Mouse (Mus musculus) cortical plate, adult 2 months (tissue): ENCODE measurements around the gene Slc18a3. TPM values are rescaled to one million over a fixed set of nuclear protein-coding genes. Genes with fewer than 3 reads are reported as not detected.
A peak's percentile ranks its signal among the peaks of the same experiment; 100 is the strongest.

Source experiments
- H3K27ac ChIP-seq: fragments of 200-500 bp; 2 replicates; pipeline ENCODE4 v1.5.1; 2012; ENCODE audit warnings: low read length, control low read depth, inconsistent platforms; ENCODE audit not compliant: insufficient read depth
- H3K4me1 ChIP-seq: fragments of 200-500 bp; 2 replicates; pipeline ENCODE4 v1.6.1; 2011; ENCODE audit warnings: low read length; ENCODE audit not compliant: control insufficient read depth, insufficient read depth
- H3K4me3 ChIP-seq: fragments of 200-500 bp; 2 replicates; pipeline ENCODE4 v1.5.1; 2011; ENCODE audit warnings: mild to moderate bottlenecking, low read length, control low read depth; ENCODE audit not compliant: insufficient read depth
- CTCF ChIP-seq: fragments of 200-500 bp; IDR thresholded peaks from 2 replicates; pipeline ENCODE4 v1.5.1; 2011; ENCODE audit warnings: mild to moderate bottlenecking, control low read depth, low read length; ENCODE audit not compliant: insufficient read depth; ENCODE audit errors: extremely low read depth
- POLR2A ChIP-seq: fragments of 200-500 bp; IDR thresholded peaks from 2 replicates; pipeline ENCODE4 v1.6.1; 2011; ENCODE audit warnings: mild to moderate bottlenecking, low read length, control low read depth; ENCODE audit not compliant: insufficient read depth; ENCODE audit errors: extremely low read depth
- polyA plus RNA-seq: library from polyadenylated mRNA; depleted of rRNA; stranded (reverse); fragments of >200 nt; gene quantifications from 2 replicates; pipeline ENCODE4 v1.2.3, GENCODE M21; 2012; rRNA removed

Gene Slc18a3
- 0.32 and 0.75 TPM in 2 replicates for polyA plus RNA-seq

DNA sequence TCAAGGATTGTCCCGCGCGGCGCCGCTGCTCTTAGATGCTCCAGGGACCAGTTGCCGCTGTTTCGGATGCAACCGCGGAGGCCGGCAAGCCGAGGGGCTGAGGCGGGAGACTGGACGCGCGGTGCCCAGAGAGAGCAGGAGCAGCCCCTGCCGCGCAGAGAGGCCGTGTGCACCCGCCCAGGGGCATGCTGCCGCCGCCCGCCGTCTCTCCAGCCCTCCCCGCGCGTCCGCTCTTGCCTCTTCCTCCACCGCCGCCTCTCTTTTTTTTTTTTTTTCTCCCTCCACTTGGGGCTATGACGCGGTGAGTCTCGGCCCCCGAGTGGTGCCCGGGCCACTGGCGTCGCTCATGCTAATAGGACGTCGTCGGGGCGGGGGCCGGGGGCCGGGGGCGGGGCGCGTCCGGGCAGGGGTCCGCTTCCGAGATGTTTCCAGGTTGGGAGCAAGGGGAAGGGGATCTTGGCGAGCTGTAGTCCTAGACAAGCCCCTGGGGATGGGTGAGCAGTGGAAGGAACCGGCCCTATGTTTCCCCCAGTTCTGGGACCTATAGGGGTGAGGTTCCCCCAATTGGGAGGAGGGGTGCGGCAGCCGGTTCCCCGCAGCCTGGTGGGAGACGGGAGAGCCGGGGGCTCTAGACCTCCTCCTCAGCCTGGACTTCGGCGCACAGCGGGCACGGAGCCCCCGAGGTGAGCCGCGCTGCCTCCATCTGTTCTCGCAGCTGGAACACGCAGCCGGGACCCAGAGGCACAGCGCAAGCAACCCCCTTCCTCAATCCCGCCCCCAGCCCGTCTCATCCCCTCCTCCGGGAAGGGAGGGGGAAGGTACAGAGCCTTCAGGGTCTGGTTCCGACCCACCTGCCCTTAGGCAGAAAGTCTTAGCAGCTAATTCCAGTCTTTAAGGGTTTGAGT lies at the start of gene Slc18a3:
Slc18a3 (minus strand) TSS at position 250 of the 905 bp plus-strand sequence.
- Histone ChIP-seq H3K4me3 (no peak within 1 kb of the TSS), H3K27ac (no peak within 1 kb of the TSS), H3K4me1 (no peaks in the 10 kb centered on the region)
- TF ChIP-seq CTCF (no peak), POLR2A (no peak)

DNA sequence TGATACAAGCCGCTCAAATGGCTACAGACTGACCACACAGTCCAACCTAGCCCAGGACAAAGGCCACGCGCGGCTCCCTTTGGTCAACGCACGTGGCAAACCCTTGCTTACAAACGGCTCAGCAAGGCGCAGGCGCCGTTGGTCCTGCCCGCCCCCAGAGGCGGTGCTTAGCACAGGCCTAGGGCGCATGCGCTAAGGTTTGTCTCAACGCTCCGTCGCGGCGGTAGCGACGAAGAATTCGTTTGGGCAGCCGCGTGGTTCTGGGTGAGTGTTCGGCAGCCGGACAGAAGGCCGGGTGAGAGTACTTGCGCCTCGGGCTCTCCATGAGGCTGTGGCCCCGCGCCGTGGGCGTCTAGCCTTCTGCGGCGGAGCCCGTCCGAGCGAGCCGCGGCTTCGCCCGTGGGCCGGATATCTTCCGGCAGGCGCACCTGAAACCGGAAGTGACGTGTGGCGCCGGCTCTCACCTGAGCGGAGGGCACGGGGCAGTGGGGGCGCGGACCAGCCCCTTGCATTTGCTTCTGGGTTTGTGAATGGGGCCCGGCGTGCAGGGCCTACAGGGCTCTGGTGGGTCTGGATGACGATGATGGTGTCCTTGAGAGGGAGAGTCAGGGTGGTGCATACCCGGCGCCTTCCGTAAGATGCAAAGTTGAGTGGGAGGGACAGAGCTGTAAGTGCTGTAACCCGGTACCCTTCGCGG lies 48.8 kb upstream of the Slc18a3 start, which contains the start of gene Ercc6:
Ercc6 (plus strand) TSS at position 186 of the 697 bp plus-strand sequence.
- H3K4me1 ChIP-seq = peaks cover 2% of the 10 kb centered on the region; the same call in 1 of the 2 replicates
- H3K4me3 ChIP-seq = peak within 1 kb of the TSS; percentile 69
- peak within 1 kb of the TSS; percentile 51; the same call in 1 of the 2 replicates for H3K27ac ChIP-seq
- TF ChIP-seq POLR2A (peak; percentile 94), CTCF (no peak)

DNA sequence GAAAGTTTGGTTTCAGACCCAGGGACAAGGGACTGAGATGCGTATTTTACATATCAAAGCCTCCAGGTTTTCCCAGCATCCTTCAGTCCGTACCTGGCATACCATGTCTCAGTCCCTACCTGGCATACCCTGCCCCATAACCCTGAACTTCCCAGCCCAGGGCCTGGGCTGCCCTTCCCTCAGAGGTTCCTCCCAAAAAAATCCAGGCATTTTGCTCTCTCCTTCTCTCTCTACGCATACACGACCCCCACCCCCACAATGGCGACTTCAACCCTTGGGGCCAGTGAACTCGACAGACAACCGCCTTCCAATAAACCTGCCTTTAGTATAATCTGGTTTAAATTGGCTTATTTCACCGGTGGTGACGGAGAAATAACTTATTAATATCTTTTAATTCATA lies 48.3 kb upstream of the Slc18a3 start:
- TF ChIP-seq CTCF (no peak), POLR2A (no peak)
- peaks cover 2% of the 10 kb centered on the region; the same call in 1 of the 2 replicates for H3K4me1 ChIP-seq
- H3K4me3 ChIP-seq = peak overlapping the region; percentile 69
- no peak overlapping the region for H3K27ac ChIP-seq

DNA sequence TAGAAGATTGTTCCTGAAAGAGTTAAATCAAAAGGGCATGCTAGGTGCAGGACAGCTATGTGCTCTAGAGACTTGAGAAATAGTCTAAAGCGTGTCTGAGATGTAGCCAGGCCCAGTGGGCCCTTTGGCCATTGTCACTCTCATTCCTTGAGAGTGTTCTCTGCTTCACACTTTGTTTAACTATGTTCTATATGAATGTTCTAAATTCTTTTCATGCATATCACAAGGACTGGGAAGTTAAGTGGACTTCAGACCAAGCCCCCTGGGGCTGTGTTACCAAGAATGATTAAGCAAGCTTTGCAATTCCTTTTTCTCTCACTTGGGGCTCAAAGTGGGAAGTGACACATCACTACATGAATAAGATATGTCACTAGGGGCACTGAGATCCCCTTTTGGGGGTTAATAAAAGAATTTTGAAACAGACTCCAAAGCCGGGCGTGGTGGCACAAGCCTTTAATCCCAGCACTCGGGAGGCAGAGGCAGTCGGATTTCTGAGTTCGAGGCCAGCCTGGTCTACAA lies 44.9 kb upstream of the Slc18a3 start:
- TF ChIP-seq CTCF = no peak
- TF ChIP-seq POLR2A = no peak
- H3K27ac ChIP-seq = no peak overlapping the region
- no peak overlapping the region for H3K4me3 ChIP-seq
- H3K4me1 ChIP-seq = no peaks in the 10 kb centered on the region

DNA sequence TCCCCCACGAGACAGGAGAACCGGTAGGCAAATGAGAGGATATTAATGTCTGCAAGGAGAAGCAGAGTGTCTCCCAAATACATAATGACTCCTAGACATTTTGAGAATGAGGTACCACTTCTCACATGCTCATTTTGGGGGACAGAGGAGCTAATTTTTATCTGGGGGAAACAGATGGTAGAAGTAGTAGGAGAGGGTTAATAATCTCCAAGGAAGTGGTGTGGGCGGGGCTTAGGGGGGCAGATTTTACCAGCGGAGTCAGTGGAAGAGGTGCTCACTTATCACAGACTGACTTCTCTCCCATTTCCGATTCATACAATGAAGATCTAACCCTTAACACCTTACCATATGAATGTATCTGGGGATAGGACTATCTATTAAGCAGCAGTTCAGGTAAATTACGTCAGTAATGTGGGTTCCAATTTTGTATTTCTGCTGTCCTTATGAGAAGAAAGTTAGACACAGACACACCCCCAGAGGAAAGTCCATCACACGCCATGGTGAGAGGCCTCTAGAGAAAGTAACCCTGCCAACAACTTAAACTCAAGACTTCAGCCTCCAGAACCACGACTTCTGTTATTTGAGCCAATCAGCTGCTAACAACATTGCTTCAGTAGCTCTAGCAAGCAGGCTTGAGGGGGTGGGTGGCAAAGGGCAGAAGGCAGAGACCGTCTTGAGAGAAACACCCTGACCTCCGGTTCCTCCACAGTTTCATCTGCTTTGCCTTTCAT lies 43.6 kb upstream of the Slc18a3 start:
- H3K4me3 ChIP-seq = no peak overlapping the region
- no peak overlapping the region for H3K27ac ChIP-seq
- H3K4me1 ChIP-seq = no peaks in the 10 kb centered on the region
- TF ChIP-seq CTCF (no peak), POLR2A (no peak)

DNA sequence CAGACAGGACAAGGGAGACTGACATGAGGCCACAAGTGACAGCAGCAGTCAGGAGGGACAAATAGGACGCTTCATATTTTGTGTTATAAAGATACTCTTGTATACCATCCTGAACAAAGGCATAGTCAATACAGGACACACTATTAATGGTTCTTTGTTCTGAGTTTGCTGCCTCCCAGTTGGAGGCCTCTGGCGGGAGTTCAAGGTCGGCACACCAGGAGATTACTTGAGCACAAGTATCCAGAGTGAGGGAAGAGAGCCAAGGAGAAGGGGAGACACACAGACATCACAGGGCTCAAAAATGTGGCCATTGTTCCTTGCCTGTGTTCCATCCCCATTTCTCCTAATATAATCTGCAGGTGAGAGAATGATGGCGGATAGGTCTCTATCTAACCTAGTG lies 42.6 kb upstream of the Slc18a3 start:
- Histone ChIP-seq H3K27ac (no peak overlapping the region), H3K4me1 (no peaks in the 10 kb centered on the region), H3K4me3 (no peak overlapping the region)
- TF ChIP-seq CTCF (no peak), POLR2A (no peak)

DNA sequence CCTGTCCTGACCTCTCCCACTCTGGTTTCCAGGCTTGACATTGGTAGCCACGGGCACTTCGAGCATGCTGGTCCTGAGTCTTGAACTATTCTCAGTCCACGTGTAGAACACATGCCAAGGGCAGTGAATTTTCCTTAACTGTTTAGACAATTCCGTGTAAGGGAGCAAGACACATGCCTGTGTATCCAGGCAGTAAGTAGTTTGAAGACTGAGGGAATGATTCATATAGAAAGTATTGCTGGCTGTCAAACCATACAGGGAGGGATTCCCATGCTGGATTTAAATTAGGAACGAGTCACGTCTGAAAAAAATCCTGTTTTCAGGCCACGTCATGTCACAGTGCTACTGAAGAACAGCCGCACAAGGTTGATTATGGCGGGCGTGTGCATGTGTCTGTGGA lies 41.7 kb upstream of the Slc18a3 start:
- no peak for TF ChIP-seq POLR2A
- no peak for TF ChIP-seq CTCF
- no peak overlapping the region for H3K27ac ChIP-seq
- no peaks in the 10 kb centered on the region for H3K4me1 ChIP-seq
- no peak overlapping the region for H3K4me3 ChIP-seq

DNA sequence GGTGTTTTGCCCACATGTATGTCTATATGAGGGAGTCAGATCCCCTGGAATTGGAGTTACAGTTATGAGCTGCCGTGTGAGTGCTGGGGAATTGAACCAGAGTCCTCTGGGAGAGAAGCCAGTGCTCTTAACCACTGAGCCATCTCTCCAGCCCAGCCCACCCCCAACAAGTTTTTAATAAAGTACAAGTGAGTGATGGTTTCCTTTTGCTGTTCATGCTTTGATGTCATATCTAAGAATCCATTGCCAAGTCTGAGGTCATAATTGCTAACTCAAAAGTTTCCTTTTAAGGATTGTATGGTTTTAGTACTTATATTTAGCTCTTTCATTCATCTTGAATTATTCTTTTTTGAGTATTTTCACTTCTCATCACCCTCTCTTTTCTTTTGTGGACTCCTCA lies 39.2 kb upstream of the Slc18a3 start:
- Histone ChIP-seq H3K4me3 (no peak overlapping the region), H3K27ac (no peak overlapping the region), H3K4me1 (no peaks in the 10 kb centered on the region)
- TF ChIP-seq POLR2A = no peak
- TF ChIP-seq CTCF = no peak

DNA sequence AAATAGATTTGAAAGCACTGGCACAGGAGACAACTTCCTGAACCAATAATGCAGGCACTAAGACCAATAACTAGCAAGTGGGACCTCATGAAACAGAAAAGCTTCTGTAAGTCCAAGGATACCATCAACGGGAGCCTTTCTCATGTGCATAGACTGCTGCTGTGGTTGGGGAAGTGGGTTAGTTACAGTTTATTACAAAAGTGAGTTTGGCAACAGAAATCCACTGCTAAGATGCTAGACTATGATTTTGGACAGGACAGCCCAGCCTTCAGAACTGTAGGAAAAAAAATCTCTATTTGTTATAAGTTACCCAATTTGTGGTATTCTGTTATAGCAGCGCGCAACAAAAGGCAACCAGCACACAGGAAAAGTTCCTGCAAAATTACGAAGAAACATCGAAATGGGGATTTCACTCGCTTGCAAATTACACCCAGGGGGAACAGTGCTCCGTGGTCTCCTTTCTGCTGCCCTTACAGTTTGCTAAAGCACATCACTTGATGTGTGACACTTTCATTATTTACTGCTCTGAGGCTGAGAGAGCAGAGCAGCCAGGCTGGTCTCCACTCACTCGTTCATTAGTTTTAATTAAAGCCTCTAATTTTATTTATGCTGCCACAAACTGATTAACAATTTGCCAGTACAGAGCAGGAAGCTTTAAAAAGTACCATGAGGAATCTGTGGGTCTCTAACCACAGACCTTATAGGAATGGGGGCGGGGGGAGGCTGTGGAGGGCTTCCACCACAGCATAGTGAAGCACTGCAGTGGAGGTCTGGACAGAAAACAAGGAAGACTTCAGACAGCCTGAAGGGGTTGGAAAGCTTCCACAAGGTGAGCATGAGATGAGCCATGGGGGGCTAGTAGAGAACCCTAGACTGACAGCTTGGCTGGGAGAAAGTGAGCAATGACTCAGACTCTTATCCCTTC lies 38.4 kb upstream of the Slc18a3 start:
- no peak for TF ChIP-seq CTCF
- TF ChIP-seq POLR2A = no peak
- H3K27ac ChIP-seq = no peak overlapping the region
- H3K4me3 ChIP-seq = no peak overlapping the region
- no peaks in the 10 kb centered on the region for H3K4me1 ChIP-seq
